Mouse (Mus musculus) lung, postnatal 0 days (tissue): ENCODE data around the gene Bach2. TPM values are rescaled to one million over a fixed set of nuclear protein-coding genes. Genes with fewer than 3 reads are reported as not detected.

ENCODE experiments used
- ATAC-seq: fragments of 200-750 bp; cut with Nextera tagmentation; 2 replicates; pipeline ENCODE4 v1.8.0; 2017; ENCODE audit warnings: moderate library complexity
- DNase-seq: peaks from one replicate; pipeline ENCODE4 v3.0.0-alpha.2; 2016; ENCODE audit warnings: low spot score
- H3K27ac ChIP-seq: fragments of 300-500 bp; sonication (generic); 2 replicates; pipeline ENCODE4 v1.5.1; 2014; ENCODE audit warnings: antibody characterized with exemption, mild to moderate bottlenecking, low read length, mixed read lengths
- H3K27me3 ChIP-seq: fragments of 300-500 bp; sonication (generic); replicated peaks from 2 replicates; pipeline ENCODE4 v1.6.1; 2014; ENCODE audit warnings: low read length, mixed read lengths; ENCODE audit not compliant: insufficient read depth
- H3K36me3 ChIP-seq: fragments of 300-500 bp; sonication (generic); 2 replicates; pipeline ENCODE4 v1.6.1; 2014; ENCODE audit warnings: low read length, mixed read lengths; ENCODE audit not compliant: insufficient read depth
- H3K4me1 ChIP-seq: fragments of 300-500 bp; sonication (generic); 2 replicates; pipeline ENCODE4 v1.6.1; 2014; ENCODE audit warnings: antibody characterized with exemption, low read depth, low read length, mixed read lengths; ENCODE audit not compliant: insufficient read depth
- H3K4me2 ChIP-seq: fragments of 300-500 bp; sonication (generic); replicated peaks from 2 replicates; pipeline ENCODE4 v1.6.1; 2014; ENCODE audit warnings: low read depth, mild to moderate bottlenecking, low read length, moderate library complexity, mixed read lengths
- H3K4me3 ChIP-seq: fragments of 300-500 bp; sonication (generic); 2 replicates; pipeline ENCODE4 v1.5.1; 2014; ENCODE audit warnings: low read depth, low read length
- H3K9ac ChIP-seq: fragments of 300-500 bp; sonication (generic); replicated peaks from 2 replicates; pipeline ENCODE4 v1.6.1; 2014; ENCODE audit warnings: low read depth, mild to moderate bottlenecking
- H3K9me3 ChIP-seq: fragments of 300-500 bp; sonication (generic); 2 replicates; pipeline ENCODE4 v1.6.1; 2016; ENCODE audit warnings: low read length, mixed read lengths
- CTCF ChIP-seq: IDR thresholded peaks from 2 replicates; pipeline ENCODE4 v1.5.1; 2016; ENCODE audit warnings: antibody characterized with exemption, mild to moderate bottlenecking
- EP300 ChIP-seq: IDR thresholded peaks from 2 replicates; pipeline ENCODE4 v1.6.1; 2016; ENCODE audit warnings: antibody characterized with exemption, mild to moderate bottlenecking, control low read depth
- WGBS: fragments of 180-500 bp; shearing (Covaris S2); extraction: QIAGEN DNeasy Blood & Tissue Kit; methylation state at CpG from one replicate; pipeline ENCODE4 v1.1.7; 2014; 5-methylcytosine and 5-hydroxymethylcytosine counted together
- polyA plus RNA-seq: library from polyadenylated mRNA; unstranded; fragments of >200 nt; fragmentation: Nextera tagmentation; extraction: Ambion mirVana; gene quantifications from 2 replicates; pipeline ENCODE4 v1.2.1, GENCODE M21; 2015

Gene Bach2
- polyA plus RNA-seq, 1 experiment from 2014 or later, result 8.8 TPM

DNA sequence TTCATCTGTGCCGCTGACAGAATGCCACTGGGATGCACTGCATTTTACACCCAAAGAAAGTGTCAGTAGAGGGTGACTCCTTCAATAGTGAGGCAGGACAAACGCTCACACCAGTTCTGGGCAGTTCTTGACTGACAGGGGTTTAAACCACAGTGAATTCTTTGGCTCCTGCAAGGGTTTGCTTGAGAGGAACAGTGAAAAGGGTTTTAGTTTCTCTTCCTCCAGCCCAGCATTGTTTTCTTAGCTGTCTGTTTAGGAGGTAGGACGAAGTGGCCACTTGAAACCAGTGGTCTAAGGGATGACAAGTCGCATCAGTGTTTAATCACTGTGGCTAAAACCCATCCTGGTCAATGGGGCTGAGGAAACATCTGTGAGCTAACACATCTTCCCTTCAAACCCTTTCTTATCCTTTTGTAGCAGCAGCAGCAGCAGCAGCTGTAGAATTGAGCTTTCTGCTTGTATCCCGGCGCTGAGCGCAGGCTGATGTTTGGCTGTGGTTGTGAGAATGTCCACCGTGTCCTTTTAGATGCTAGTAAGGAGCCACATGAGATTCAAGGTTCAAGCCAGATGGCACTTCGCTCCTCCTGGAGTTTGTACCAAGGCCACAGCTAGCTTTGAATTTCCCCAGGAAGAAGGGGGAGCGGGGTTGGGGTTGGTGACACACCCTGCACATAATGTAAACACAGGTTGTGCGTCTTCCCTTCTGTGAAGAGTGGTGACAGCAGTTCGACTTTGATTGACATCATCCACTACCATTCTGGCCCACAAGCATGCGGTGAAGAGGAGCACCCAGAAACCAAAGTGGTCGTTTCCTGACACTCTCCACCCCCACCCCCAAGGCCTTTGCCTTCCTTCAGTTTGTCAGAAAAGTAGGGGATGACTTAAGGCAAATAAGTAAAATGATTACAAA, 104.9 kb downstream of the Bach2 start:
- ATAC-seq (peak; percentile 86), DNase-seq (peak; percentile 54)
- Histone ChIP-seq H3K9ac (no peak overlapping the region), H3K36me3 (no peaks in the 10 kb centered on the region), H3K4me3 (no peak overlapping the region), H3K27ac (peak overlapping the region; percentile 74), H3K4me2 (no peak overlapping the region), H3K9me3 (no peaks in the 10 kb centered on the region), H3K4me1 (peaks cover 4% of the 10 kb centered on the region; the same call in 1 of the 2 replicates), H3K27me3 (no peaks in the 10 kb centered on the region)
- TF ChIP-seq EP300 (peak; percentile 72), CTCF (no peak)
- WGBS, result 45% methylated on average over 14 of the region's 14 CpGs

DNA sequence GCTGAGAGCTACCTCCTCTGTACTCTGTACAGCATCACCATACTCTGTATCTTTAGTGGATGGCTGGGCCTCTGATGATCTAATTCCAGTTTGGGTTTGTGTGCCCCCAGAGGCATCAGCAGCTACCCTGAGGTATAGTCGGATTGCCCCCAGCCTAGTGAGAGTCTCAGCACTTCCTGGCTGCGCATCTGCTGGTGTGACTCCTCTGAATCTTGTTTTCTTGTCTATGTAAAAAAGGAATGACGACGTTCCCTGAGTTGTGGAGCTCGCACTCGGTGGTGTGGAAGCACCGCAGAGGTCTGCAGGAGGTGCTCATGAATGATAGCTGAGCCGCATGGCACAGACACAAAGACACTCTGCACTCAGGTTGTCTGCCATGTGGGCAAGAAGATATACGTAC, 105.7 kb downstream of the Bach2 start:
- H3K27me3 ChIP-seq, result no peaks in the 10 kb centered on the region
- no peak overlapping the region for H3K9ac ChIP-seq
- 83% methylated on average over 9 of the region's 9 CpGs for WGBS
- ATAC-seq, result no peak
- no peak overlapping the region for H3K4me2 ChIP-seq
- no peaks in the 10 kb centered on the region for H3K36me3 ChIP-seq
- H3K9me3 ChIP-seq, result no peaks in the 10 kb centered on the region
- TF ChIP-seq CTCF, result no peak
- no peak for TF ChIP-seq EP300
- no peak overlapping the region for H3K27ac ChIP-seq
- H3K4me1 ChIP-seq, result no peaks in the 10 kb centered on the region
- no peak for DNase-seq
- no peak overlapping the region for H3K4me3 ChIP-seq

DNA sequence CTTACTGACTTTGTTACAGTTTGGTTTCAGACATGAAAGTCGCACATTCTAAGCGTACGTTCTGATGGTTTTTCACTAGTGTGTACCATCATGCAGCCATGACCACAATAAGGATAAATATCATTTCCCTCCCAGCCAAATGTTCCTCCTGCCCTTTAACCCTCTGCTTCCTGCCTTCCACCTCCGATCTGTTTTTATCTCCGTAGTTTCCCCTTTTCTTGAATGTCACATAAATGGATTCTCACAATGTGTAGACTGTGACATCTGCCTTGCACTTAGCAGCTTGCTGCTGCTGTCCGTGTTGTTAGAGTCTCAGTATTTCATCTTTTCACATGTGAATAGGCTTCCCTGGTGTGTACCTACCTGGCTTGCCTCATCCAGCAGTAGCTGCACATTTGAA, 108.6 kb downstream of the Bach2 start:
- ATAC-seq (no peak), DNase-seq (no peak)
- no peak overlapping the region for H3K4me2 ChIP-seq
- H3K4me1 ChIP-seq, result no peaks in the 10 kb centered on the region; the same call in 1 of the 2 replicates
- H3K27me3 ChIP-seq, result no peaks in the 10 kb centered on the region
- 55% methylated on average over 6 of the region's 6 CpGs for WGBS
- H3K9ac ChIP-seq, result no peak overlapping the region
- H3K27ac ChIP-seq, result no peak overlapping the region
- no peak for TF ChIP-seq EP300
- no peak for TF ChIP-seq CTCF
- H3K4me3 ChIP-seq, result no peak overlapping the region
- no peaks in the 10 kb centered on the region for H3K9me3 ChIP-seq
- no peaks in the 10 kb centered on the region for H3K36me3 ChIP-seq

DNA sequence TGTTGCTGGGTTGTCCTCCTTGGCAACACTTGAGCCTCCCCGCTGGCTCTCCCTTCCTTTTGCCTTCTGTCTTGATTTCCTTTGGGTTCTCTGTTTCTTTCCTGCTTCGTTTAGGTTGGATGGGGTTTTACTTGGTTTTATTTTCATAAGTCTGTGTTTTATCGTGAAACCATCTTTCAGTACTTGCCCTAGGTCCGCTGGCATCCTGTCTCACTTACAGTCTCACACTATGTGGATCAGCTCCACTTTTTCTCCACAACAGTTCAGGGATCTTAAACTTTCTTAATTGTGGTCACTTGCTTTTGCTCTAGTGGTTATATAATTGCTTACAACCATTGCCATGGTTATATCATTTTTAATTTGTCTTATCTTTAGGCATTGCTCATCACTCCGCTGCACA, 109.1 kb downstream of the Bach2 start:
- Histone ChIP-seq H3K9ac (no peak overlapping the region), H3K4me3 (no peak overlapping the region), H3K9me3 (no peaks in the 10 kb centered on the region), H3K27me3 (no peaks in the 10 kb centered on the region), H3K4me2 (no peak overlapping the region), H3K36me3 (no peaks in the 10 kb centered on the region), H3K27ac (no peak overlapping the region), H3K4me1 (no peaks in the 10 kb centered on the region; the same call in 1 of the 2 replicates)
- DNase-seq (no peak), ATAC-seq (no peak)
- WGBS, result 77% methylated on average over 5 of the region's 5 CpGs
- TF ChIP-seq EP300 (no peak), CTCF (no peak)

DNA sequence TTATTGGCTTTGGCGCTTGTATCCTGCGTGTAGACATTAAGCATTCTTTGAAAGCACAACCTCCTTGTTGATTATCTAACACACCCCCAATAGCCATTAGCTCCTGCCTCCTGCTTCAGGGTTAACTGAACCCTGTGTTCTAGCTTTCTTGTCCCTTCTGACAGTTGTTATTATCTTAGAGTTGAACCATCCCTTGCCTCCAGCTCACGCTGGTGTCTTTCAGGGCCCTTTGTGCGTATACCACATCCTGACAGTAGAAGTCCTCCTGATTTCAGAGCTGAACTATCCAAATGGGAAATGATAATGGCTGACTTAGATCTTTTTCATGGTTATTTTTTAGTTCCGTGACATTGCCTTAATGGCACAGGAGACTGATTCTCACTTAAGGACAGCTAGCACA, 110.8 kb downstream of the Bach2 start:
- Histone ChIP-seq H3K4me1 (peaks cover 6% of the 10 kb centered on the region), H3K4me2 (no peak overlapping the region), H3K27me3 (no peaks in the 10 kb centered on the region), H3K9ac (no peak overlapping the region), H3K9me3 (no peaks in the 10 kb centered on the region), H3K27ac (no peak overlapping the region), H3K36me3 (no peaks in the 10 kb centered on the region), H3K4me3 (no peak overlapping the region)
- DNase-seq (no peak), ATAC-seq (no peak)
- WGBS, result 84% methylated on average over 5 of the region's 5 CpGs
- TF ChIP-seq CTCF, result no peak
- TF ChIP-seq EP300, result no peak

DNA sequence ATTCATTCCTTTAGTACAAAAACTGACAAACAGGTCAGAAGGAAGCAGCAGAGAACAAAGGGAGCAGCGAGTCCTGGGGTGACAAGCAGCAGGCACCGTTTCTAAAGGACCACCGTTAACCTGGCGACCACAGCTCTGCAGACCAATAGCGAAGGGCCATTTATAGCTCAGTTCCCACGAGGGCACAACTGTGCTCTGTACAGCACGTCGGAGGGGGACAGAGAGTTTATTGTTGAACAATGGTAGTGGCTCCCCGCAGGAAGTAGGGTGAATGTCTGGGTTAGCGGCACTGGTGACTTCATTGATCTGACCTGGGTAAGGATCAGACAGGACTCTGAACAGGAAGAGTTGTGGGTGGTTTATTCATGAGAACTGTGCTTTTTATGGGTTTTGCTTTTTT, 112.6 kb downstream of the Bach2 start:
- Histone ChIP-seq H3K27me3 (no peaks in the 10 kb centered on the region), H3K4me1 (peaks cover 6% of the 10 kb centered on the region), H3K27ac (peak overlapping the region; percentile 64), H3K9me3 (no peaks in the 10 kb centered on the region), H3K9ac (no peak overlapping the region), H3K4me2 (no peak overlapping the region; the same call in 1 of the 2 replicates), H3K4me3 (no peak overlapping the region), H3K36me3 (no peaks in the 10 kb centered on the region)
- no peak for TF ChIP-seq CTCF
- no peak for TF ChIP-seq EP300
- ATAC-seq, result peak; percentile 67
- DNase-seq, result peak; percentile 55
- 34% methylated on average over 10 of the region's 10 CpGs for WGBS
